Mouse (Mus musculus) intestine, postnatal 0 days (tissue): Measurements from ENCODE around the gene Gm9803. TPM values are rescaled to one million over a fixed set of nuclear protein-coding genes. Genes with fewer than 3 reads are reported as not detected.
A peak's percentile ranks its signal among the peaks of the same experiment; 100 is the strongest.

Source experiments
- ATAC-seq: fragments of 200-750 bp; cut with Nextera tagmentation; 2 replicates; pipeline ENCODE4 v1.8.0; 2017; ENCODE audit warnings: mild to moderate bottlenecking, moderate TSS enrichment, moderate library complexity
- H3K27ac ChIP-seq: fragments of 300-500 bp; sonication (generic); 2 replicates; pipeline ENCODE4 v1.5.1; 2014; ENCODE audit warnings: mild to moderate bottlenecking, low read depth, low read length, moderate library complexity
- H3K27me3 ChIP-seq: fragments of 300-500 bp; sonication (generic); replicated peaks from 2 replicates; pipeline ENCODE4 v1.6.1; 2014; ENCODE audit warnings: low read length, mixed read lengths; ENCODE audit not compliant: control insufficient read depth, insufficient read depth
- H3K36me3 ChIP-seq: fragments of 300-500 bp; sonication (generic); 2 replicates; pipeline ENCODE4 v1.6.1; 2014; ENCODE audit warnings: mild to moderate bottlenecking, moderate library complexity; ENCODE audit not compliant: control insufficient read depth, insufficient read depth
- H3K4me1 ChIP-seq: fragments of 300-500 bp; sonication (generic); replicated peaks from 2 replicates; pipeline ENCODE4 v1.6.1; 2014; ENCODE audit warnings: antibody characterized with exemption, low read length, mixed read lengths; ENCODE audit not compliant: control insufficient read depth, insufficient read depth
- H3K4me2 ChIP-seq: fragments of 300-500 bp; sonication (generic); replicated peaks from 2 replicates; pipeline ENCODE4 v1.6.1; 2014; ENCODE audit warnings: low read depth, mild to moderate bottlenecking, moderate library complexity
- H3K4me3 ChIP-seq: fragments of 300-500 bp; sonication (generic); 2 replicates; pipeline ENCODE4 v1.5.1; 2014; ENCODE audit warnings: low read depth, low read length
- H3K9ac ChIP-seq: fragments of 300-500 bp; sonication (generic); 2 replicates; pipeline ENCODE4 v1.6.1; 2014; ENCODE audit warnings: mild to moderate bottlenecking, low read depth, low read length
- H3K9me3 ChIP-seq: fragments of 300-500 bp; sonication (generic); 2 replicates; pipeline ENCODE4 v1.6.1; 2016; ENCODE audit warnings: mixed run types; ENCODE audit not compliant: control insufficient read depth
- CTCF ChIP-seq: sonication (generic); IDR thresholded peaks from 2 replicates; pipeline ENCODE4 v1.5.1; 2016; ENCODE audit warnings: low read depth, mild to moderate bottlenecking, control low read depth, antibody characterized with exemption, moderate library complexity
- WGBS: fragments of 180-500 bp; shearing (Covaris S2); extraction: QIAGEN DNeasy Blood & Tissue Kit; methylation state at CpG from one replicate; pipeline ENCODE4 v1.1.7; 2014; 5-methylcytosine and 5-hydroxymethylcytosine counted together
- polyA plus RNA-seq: library from polyadenylated mRNA; unstranded; fragments of >200 nt; fragmentation: Nextera tagmentation; extraction: Ambion mirVana; gene quantifications from 2 replicates; pipeline ENCODE4 v1.2.1, GENCODE M21; 2015

Gene Gm9803
- polyA plus RNA-seq, 1 experiment from 2014 or later, result 14.8 TPM

- Histone ChIP-seq H3K9ac (no peak overlapping the region), H3K27me3 (no peaks in the 10 kb centered on the region), H3K27ac (no peak overlapping the region), H3K4me3 (no peak overlapping the region), H3K4me1 (no peaks in the 10 kb centered on the region), H3K9me3 (no peaks in the 10 kb centered on the region), H3K4me2 (no peak overlapping the region), H3K36me3 (peaks cover 6% of the 10 kb centered on the region; the same call in 1 of the 2 replicates)
- no peak for TF ChIP-seq CTCF
- 48% methylated on average over 1 of the region's 1 CpGs for WGBS
- no peak for ATAC-seq
These were observed 19.6 kb upstream of the Gm9803 start for GRCm38 (mm10) chr10:43504291-43504690.

GRCm38 (mm10) chr10:43507051-43507450 is 16.8 kb upstream of the Gm9803 start:
- ATAC-seq, result no peak
- H3K27ac ChIP-seq, result no peak overlapping the region
- H3K4me3 ChIP-seq, result no peak overlapping the region
- no peak overlapping the region for H3K9ac ChIP-seq
- peaks cover 22% of the 10 kb centered on the region for H3K36me3 ChIP-seq
- no peaks in the 10 kb centered on the region for H3K4me1 ChIP-seq
- no peaks in the 10 kb centered on the region for H3K9me3 ChIP-seq
- no peak for TF ChIP-seq CTCF
- H3K4me2 ChIP-seq, result no peak overlapping the region
- WGBS, result 75% methylated on average over 4 of the region's 4 CpGs
- no peaks in the 10 kb centered on the region for H3K27me3 ChIP-seq

- Histone ChIP-seq H3K4me2 (no peak overlapping the region), H3K9ac (no peak overlapping the region), H3K36me3 (peaks cover 25% of the 10 kb centered on the region), H3K4me1 (no peaks in the 10 kb centered on the region), H3K27me3 (no peaks in the 10 kb centered on the region), H3K27ac (no peak overlapping the region), H3K9me3 (no peaks in the 10 kb centered on the region), H3K4me3 (no peak overlapping the region)
- no peak for ATAC-seq
- TF ChIP-seq CTCF, result no peak
- 97% methylated on average over 7 of the region's 7 CpGs for WGBS
These were observed 14.7 kb upstream of the Gm9803 start for GRCm38 (mm10) chr10:43509228-43509627.

GRCm38 (mm10) chr10:43512976-43513375 is 10.9 kb upstream of the Gm9803 start:
- no peak for ATAC-seq
- Histone ChIP-seq H3K4me3 (no peak overlapping the region), H3K27ac (no peak overlapping the region), H3K36me3 (peaks cover 25% of the 10 kb centered on the region), H3K27me3 (no peaks in the 10 kb centered on the region), H3K4me1 (peaks cover 3% of the 10 kb centered on the region), H3K9ac (no peak overlapping the region), H3K4me2 (no peak overlapping the region), H3K9me3 (no peaks in the 10 kb centered on the region)
- TF ChIP-seq CTCF, result no peak
- WGBS, result 85% methylated on average over 10 of the region's 10 CpGs

GRCm38 (mm10) chr10:43516992-43517660 is 6.8 kb upstream of the Gm9803 start:
- Histone ChIP-seq H3K27me3 (no peaks in the 10 kb centered on the region), H3K27ac (peak overlapping the region; percentile 70; the same call in 1 of the 2 replicates), H3K4me3 (no peak overlapping the region), H3K9ac (no peak overlapping the region), H3K4me1 (peaks cover 4% of the 10 kb centered on the region), H3K4me2 (0 out of 2 replicates have a peak overlapping the region, but pooled peaks have one; percentile 28), H3K9me3 (no peaks in the 10 kb centered on the region), H3K36me3 (peaks cover 5% of the 10 kb centered on the region; the same call in 1 of the 2 replicates)
- WGBS, result 44% methylated on average over 6 of the region's 6 CpGs
- no peak for TF ChIP-seq CTCF
- ATAC-seq, result peak; percentile 61

- no peak for TF ChIP-seq CTCF
These were observed 6.0 kb upstream of the Gm9803 start for GRCm38 (mm10) chr10:43517836-43518235.

More at GRCm38 (mm10) chr10:43517836-43518235, 6.0 kb upstream of the Gm9803 start:
- H3K9me3 ChIP-seq, result no peaks in the 10 kb centered on the region
- H3K4me2 ChIP-seq, result peak overlapping the region; percentile 48; the same call in 1 of the 2 replicates
- H3K4me1 ChIP-seq, result peaks cover 4% of the 10 kb centered on the region
- peak overlapping the region; percentile 70 for H3K27ac ChIP-seq
- no peak overlapping the region for H3K9ac ChIP-seq
- no peaks in the 10 kb centered on the region for H3K27me3 ChIP-seq
- 0 out of 2 replicates have a peak, but pooled peaks have one; percentile 17 for ATAC-seq
- WGBS, result 35% methylated on average over 4 of the region's 4 CpGs
- no peak overlapping the region for H3K4me3 ChIP-seq
- 0 out of 2 replicates have a peak, but pooled peaks cover 4% of the 10 kb centered on the region for H3K36me3 ChIP-seq
